ENCODE assay signal across 17 mouse cellular contexts in the genomic region with DNA sequence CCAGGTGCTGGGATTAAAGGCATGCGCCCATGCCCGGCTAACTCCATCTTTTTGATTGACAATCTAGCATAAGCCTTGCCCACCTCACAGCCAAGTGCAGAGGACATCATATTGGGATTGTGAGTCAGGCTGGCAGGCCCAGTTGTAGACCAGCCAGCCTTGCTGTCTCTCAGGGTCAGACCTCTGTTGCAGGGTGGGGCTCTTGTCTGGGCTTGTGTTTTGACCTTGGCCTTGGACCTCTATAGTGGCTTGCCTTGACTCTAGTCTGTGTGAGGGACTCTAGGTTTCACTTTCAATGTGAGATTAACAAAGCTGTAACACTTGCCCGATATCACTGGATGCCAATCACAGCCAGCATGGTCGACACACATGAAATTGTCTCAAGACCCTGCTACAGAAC. TPM values are rescaled to one million over a fixed set of nuclear protein-coding genes. Genes with fewer than 3 reads are reported as not detected.
"Had no signal": no experiment of that assay in that cellular context is flagged by ENCODE, and none has a peak within 500 bp of the region (broad histone marks: within the 10 kb centered on the region; RNA-seq: fewer than 3 reads in every experiment).

No protein-coding gene starts in this region.

- H3K4me2 ChIP-seq: kidney, embryonic 15.5 days; limb, embryonic 15.5 days; liver, embryonic 12.5 days; lung, embryonic 14.5 days; midbrain, embryonic 12.5 days; neural tube, embryonic 13.5 days had no signal

- H3K4me3 ChIP-seq: kidney, embryonic 15.5 days; left cerebral cortex, adult 2 months; limb, embryonic 15.5 days; liver, embryonic 12.5 days; megakaryocyte, embryonic 14.5 days; midbrain, embryonic 12.5 days; neural tube, embryonic 13.5 days had no signal

- H3K4me1 ChIP-seq: kidney, embryonic 15.5 days had no signal

- H3K9ac ChIP-seq: kidney, embryonic 15.5 days; limb, embryonic 15.5 days; liver, embryonic 12.5 days; lung, embryonic 14.5 days; midbrain, embryonic 12.5 days; neural tube, embryonic 13.5 days had no signal

- H3K9me3 ChIP-seq: kidney, embryonic 15.5 days; limb, embryonic 15.5 days; liver, embryonic 12.5 days; megakaryocyte, embryonic 14.5 days; midbrain, embryonic 12.5 days; neural tube, embryonic 13.5 days had no signal

- ATAC-seq: liver, embryonic 12.5 days; midbrain, embryonic 16.5 days had no signal

- DNase-seq: kidney, postnatal 14 days; lung, embryonic 14.5 days; lung, postnatal 14 days; retina, postnatal 1 day; thymus, adult 18-20 months; thymus, postnatal 14 days had no signal

- H3K27ac ChIP-seq: kidney, embryonic 15.5 days; left cerebral cortex, adult 2 months; limb, embryonic 15.5 days; macrophage; midbrain, embryonic 12.5 days; neural tube, embryonic 13.5 days; stomach, postnatal 0 days had no signal

- H3K27me3 ChIP-seq: kidney, embryonic 15.5 days; limb, embryonic 15.5 days; liver, embryonic 12.5 days; megakaryocyte, embryonic 14.5 days; midbrain, embryonic 12.5 days; neural tube, embryonic 13.5 days had no signal

RNA-seq across cellular contexts. Expression of a gene that starts 39.8 kb away (rescaled TPM):
- polyA plus RNA-seq: kidney, embryonic 15.5 days; limb, embryonic 15.5 days; liver, embryonic 12.5 days; liver, embryonic 16.5 days; lung, embryonic 14.5 days; macrophage; midbrain, embryonic 12.5 days; midbrain, embryonic 16.5 days; neural tube, embryonic 13.5 days; stomach, postnatal 0 days had no signal
